Mouse (Mus musculus) G1E (cell line): ENCODE data around the gene Zfp473. TPM values are rescaled to one million over a fixed set of nuclear protein-coding genes. Genes with fewer than 3 reads are reported as not detected.

Experiments used
- ATAC-seq: 2 replicates; pipeline ENCODE4 v1.8.0; 2016; ENCODE audit warnings: mild to moderate bottlenecking; ENCODE audit not compliant: insufficient number of reproducible peaks, poor library complexity, low FRiP score, severe bottlenecking; ENCODE audit errors: extremely low read depth
- DNase-seq: peaks from one replicate; pipeline ENCODE4 v3.0.0; 2012; ENCODE audit warnings: low spot score
- H3K27me3 ChIP-seq: 2 replicates; pipeline ENCODE4 v1.6.1; 2012; ENCODE audit warnings: mild to moderate bottlenecking, low read length, inconsistent platforms; ENCODE audit not compliant: insufficient read depth
- H3K36me3 ChIP-seq: replicated peaks from 2 replicates; pipeline ENCODE3; 2012; ENCODE audit warnings: mild to moderate bottlenecking, inconsistent platforms
- H3K4me1 ChIP-seq: 2 replicates; pipeline ENCODE4 v1.6.1; 2012; ENCODE audit warnings: low read depth, low read length, inconsistent platforms, mixed read lengths; ENCODE audit not compliant: insufficient read depth
- H3K4me3 ChIP-seq: 2 replicates; pipeline ENCODE4 v1.5.1; 2012; ENCODE audit warnings: low read depth, mild to moderate bottlenecking, inconsistent platforms, low read length, moderate library complexity, mixed read lengths
- H3K9me3 ChIP-seq: replicated peaks from 2 replicates; pipeline ENCODE4 v1.6.1; 2012; ENCODE audit warnings: inconsistent platforms
- CTCF ChIP-seq: IDR thresholded peaks from 2 replicates; pipeline ENCODE4 v1.5.1; 2012; ENCODE audit warnings: low read depth, low read length, inconsistent platforms, mixed read lengths
- GATA1 ChIP-seq: IDR thresholded peaks from 2 replicates; pipeline ENCODE4 v1.6.1; 2012; ENCODE audit warnings: borderline replicate concordance, low read length, inconsistent platforms, mixed read lengths
- GATA2 ChIP-seq: IDR thresholded peaks from 2 replicates; pipeline ENCODE4 v1.6.1; 2012; ENCODE audit warnings: low read depth, low read length, inconsistent platforms, borderline replicate concordance
- POLR2AphosphoS5 ChIP-seq: IDR thresholded peaks from 2 replicates; pipeline ENCODE4 v1.6.1; 2012; ENCODE audit warnings: low read depth, low read length, inconsistent platforms; ENCODE audit not compliant: insufficient replicate concordance
- TAL1 ChIP-seq: conservative IDR thresholded peaks from 2 replicates; pipeline ENCODE4 v1.6.1; 2012; ENCODE audit warnings: low read depth, low read length, inconsistent platforms, mixed read lengths
- polyA plus RNA-seq: library from polyadenylated mRNA; stranded (reverse); fragments of >175 nt; gene quantifications from 2 replicates; pipeline ENCODE4 v1.2.3, GENCODE M21; 2012
- total RNA-seq, 2 experiments: library from RNA; stranded (forward) in 1 of 2; stranded (reverse) in 1 of 2; fragments of 200-1000 nt in 1 of 2; fragments of >200 nt in 1 of 2; fragmentation: Nextera tagmentation in 1 of 2; gene quantifications; 2 replicates each; pipeline ENCODE4 v1.2.3; 2014 to 2017

The Zfp473 gene
- total and polyA plus RNA-seq, 3 experiments = 0.33 to 4.1 (median 4.0) TPM

DNA sequence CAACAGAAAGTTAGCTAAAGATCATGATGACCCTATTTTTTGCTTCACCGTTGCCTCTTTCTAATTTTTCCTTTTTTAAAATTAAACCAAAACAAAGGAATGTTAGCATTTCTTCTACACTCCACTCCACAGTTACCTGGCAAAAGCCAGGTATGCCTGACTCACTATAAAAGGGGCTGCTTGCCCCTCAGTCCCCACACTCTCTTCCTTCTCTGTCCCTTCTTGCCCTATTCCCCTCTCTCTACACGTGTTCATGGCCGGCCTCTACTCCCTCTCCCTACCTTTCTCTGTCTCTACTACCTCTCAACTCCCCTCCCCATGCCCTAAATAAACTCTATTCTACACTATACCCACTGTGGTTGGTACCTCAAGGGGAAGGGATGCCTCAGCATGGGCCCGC is 3.7 kb downstream of the Zfp473 start:
- no peaks in the 10 kb centered on the region for H3K9me3 ChIP-seq
- peaks cover 31% of the 10 kb centered on the region for H3K4me1 ChIP-seq
- ATAC-seq (no peak), DNase-seq (no peak)
- H3K36me3 ChIP-seq = peaks cover 12% of the 10 kb centered on the region
- peak overlapping the region; percentile 74 for H3K4me3 ChIP-seq
- no peak for TF ChIP-seq GATA1
- H3K27me3 ChIP-seq = no peaks in the 10 kb centered on the region

- peaks cover 2% of the 10 kb centered on the region; the same call in 1 of the 2 replicates for H3K9me3 ChIP-seq
- peak overlapping the region; percentile 14; the same call in 1 of the 2 replicates for H3K4me3 ChIP-seq
- TF ChIP-seq GATA2 = no peak
- no peak for TF ChIP-seq POLR2AphosphoS5
- TF ChIP-seq GATA1 = no peak
- TF ChIP-seq TAL1 = no peak
- TF ChIP-seq CTCF = no peak
- ATAC-seq (no peak), DNase-seq (peak; percentile 25)
- H3K27me3 ChIP-seq = no peaks in the 10 kb centered on the region
- H3K4me1 ChIP-seq = peaks cover 27% of the 10 kb centered on the region
- peaks cover 16% of the 10 kb centered on the region for H3K36me3 ChIP-seq
These were observed 5.8 kb downstream of the Zfp473 start for GRCm38 (mm10) chr7:44745076-44745475.

GRCm38 (mm10) chr7:44744270-44744669 is 6.6 kb downstream of the Zfp473 start:
- Histone ChIP-seq H3K4me1 (peaks cover 21% of the 10 kb centered on the region), H3K9me3 (peaks cover 2% of the 10 kb centered on the region; the same call in 1 of the 2 replicates), H3K27me3 (no peaks in the 10 kb centered on the region), H3K36me3 (peaks cover 23% of the 10 kb centered on the region), H3K4me3 (no peak overlapping the region)
- TF ChIP-seq CTCF (no peak), GATA1 (no peak), POLR2AphosphoS5 (no peak), GATA2 (no peak), TAL1 (no peak)
- DNase-seq = no peak
- ATAC-seq = no peak

DNA sequence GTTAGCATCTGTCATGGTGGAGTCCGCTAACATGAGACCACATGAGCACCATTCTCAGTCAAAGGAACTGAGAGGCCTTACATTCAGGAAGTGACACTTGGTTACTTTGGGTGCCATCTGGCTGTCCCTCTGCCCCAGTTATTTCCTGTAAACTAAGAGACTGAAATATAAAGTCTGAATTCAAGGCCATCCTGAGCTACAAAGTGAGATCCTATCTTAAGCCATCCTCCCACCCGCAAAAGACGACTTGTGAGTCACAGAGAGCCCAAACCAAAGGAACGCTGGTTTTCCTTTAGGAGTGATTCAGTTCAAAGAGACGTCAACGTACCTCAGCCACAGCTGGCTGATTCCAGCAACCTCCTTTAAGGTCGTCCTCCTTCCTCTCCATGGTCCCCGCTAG is 9.5 kb downstream of the Zfp473 start:
- Histone ChIP-seq H3K4me1 (peaks cover 7% of the 10 kb centered on the region), H3K27me3 (no peaks in the 10 kb centered on the region), H3K36me3 (peaks cover 47% of the 10 kb centered on the region), H3K9me3 (peaks cover 2% of the 10 kb centered on the region; the same call in 1 of the 2 replicates), H3K4me3 (no peak overlapping the region)
- no peak for ATAC-seq
- DNase-seq = no peak
- TF ChIP-seq POLR2AphosphoS5 = no peak
- no peak for TF ChIP-seq GATA1
- TF ChIP-seq GATA2 = no peak

DNA sequence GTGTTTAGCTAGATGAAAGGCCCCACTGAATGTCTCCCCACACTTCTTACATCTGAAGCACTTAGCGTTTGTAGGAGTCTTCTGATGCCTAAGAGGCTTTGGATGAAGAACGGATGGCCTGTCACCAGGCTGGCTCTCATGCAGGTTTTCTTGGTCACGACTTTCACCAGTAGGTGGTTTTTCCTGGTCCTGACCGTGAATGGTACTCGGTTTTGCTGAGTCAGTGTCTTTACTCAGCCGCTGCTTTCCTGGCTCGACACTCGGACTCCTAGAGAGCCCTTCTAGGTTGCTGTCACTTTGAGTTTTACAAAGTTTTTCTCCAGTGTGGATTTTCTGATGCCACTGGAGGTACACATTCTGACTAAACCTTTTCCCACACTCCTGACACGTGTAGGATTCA is 17.1 kb downstream of the Zfp473 start:
- no peaks in the 10 kb centered on the region for H3K9me3 ChIP-seq
- H3K36me3 ChIP-seq = peaks cover 59% of the 10 kb centered on the region
- H3K4me1 ChIP-seq = no peaks in the 10 kb centered on the region
- TF ChIP-seq GATA2 = no peak
- TF ChIP-seq GATA1 = no peak
- ATAC-seq (no peak), DNase-seq (no peak)
- H3K27me3 ChIP-seq = no peaks in the 10 kb centered on the region
- no peak overlapping the region for H3K4me3 ChIP-seq

DNA sequence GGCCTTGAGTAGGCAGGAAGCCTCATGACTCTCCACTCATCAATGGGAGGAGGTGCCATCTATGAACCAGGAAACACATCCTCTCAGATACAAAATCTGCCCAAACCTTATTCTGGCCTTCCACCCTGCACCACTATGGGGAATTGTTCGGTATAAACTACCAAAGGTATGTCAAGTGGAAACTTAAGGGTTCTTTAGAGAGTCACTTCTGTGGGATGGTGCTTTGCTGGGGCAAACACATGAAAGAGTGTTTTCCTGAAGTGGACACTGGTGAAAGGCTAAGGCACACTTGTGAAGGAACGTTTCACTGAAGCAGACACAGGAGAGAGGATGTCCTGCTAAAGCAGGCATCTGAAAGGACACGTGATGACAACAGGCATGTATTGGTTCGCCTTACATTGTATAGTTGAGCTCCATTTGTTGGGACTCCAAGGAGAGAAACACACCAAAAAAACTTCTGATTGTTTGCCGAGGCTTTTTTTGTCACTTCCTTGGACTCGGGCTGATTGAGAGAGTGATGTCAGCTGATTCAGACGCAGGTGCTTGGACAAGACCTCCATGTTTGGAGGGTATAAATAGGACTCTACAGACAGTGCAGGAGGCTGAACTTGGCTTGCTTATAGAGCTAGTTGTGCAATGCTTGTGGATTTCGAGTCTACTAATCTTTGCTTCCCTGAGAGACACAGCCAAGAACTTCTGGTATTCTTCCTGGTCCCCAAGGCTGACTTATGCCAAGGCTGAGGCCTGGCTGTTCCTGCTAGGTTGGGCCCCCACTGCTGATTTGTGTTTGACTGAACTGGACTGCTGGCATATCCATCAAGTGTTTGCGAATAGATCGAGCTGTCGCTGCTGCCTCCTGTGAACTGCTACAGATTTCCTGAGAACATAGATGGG is 22.5 kb downstream of the Zfp473 start:
- H3K9me3 ChIP-seq = no peaks in the 10 kb centered on the region
- H3K4me1 ChIP-seq = peaks cover 2% of the 10 kb centered on the region; the same call in 1 of the 2 replicates
- TF ChIP-seq GATA2 = no peak
- TF ChIP-seq GATA1 = no peak
- TF ChIP-seq CTCF = no peak
- no peak for TF ChIP-seq TAL1
- TF ChIP-seq POLR2AphosphoS5 = no peak
- ATAC-seq (no peak), DNase-seq (no peak)
- peaks cover 17% of the 10 kb centered on the region for H3K27me3 ChIP-seq
- H3K36me3 ChIP-seq = peaks cover 16% of the 10 kb centered on the region
- H3K4me3 ChIP-seq = no peak overlapping the region

- Histone ChIP-seq H3K9me3 (no peaks in the 10 kb centered on the region), H3K4me3 (no peak overlapping the region), H3K4me1 (peaks cover 2% of the 10 kb centered on the region; the same call in 1 of the 2 replicates), H3K27me3 (peaks cover 17% of the 10 kb centered on the region), H3K36me3 (peaks cover 4% of the 10 kb centered on the region)
- ATAC-seq = no peak
- TF ChIP-seq GATA2 = no peak
- TF ChIP-seq TAL1 = no peak
- TF ChIP-seq POLR2AphosphoS5 = no peak
- DNase-seq = no peak
These were observed 23.7 kb downstream of the Zfp473 start for GRCm38 (mm10) chr7:44727151-44727550.
